Mouse (Mus musculus) bone marrow macrophage, adult 2 months (primary cell): Measurements from ENCODE around the gene Carf.

Source experiments
- CTCF ChIP-seq: IDR thresholded peaks from 2 replicates; pipeline ENCODE4 v1.5.1; 2012; ENCODE audit warnings: low read depth, mild to moderate bottlenecking, low read length, moderate library complexity
- POLR2A ChIP-seq: IDR thresholded peaks from 2 replicates; pipeline ENCODE4 v1.6.1; 2012; ENCODE audit warnings: mild to moderate bottlenecking, low read depth, low read length, borderline replicate concordance

DNA sequence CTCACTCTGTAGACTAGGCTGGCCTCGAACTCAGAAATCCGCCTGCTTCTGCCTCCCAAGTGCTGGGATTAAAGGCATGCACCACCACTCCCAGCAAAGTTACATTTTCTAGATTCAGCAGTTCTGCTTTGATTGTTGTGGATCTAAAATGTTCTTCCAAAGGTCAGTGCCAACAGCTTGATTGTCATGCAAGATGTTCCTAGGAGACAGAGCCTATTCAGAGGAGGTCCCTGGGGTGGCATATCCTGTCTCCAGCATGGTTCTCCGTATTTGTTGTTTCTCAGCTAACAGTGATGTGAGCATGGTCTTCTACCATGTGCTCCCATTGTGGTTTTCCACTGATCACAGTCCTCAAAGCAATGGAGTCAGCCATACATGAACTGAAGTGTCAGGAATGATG is 41.7 kb upstream of the Carf start:
- TF ChIP-seq POLR2A (no peak), CTCF (no peak)
